Mouse (Mus musculus) hindbrain, embryonic 15.5 days (tissue): ENCODE data around the gene Hcls1. TPM values are rescaled to one million over a fixed set of nuclear protein-coding genes. Genes with fewer than 3 reads are reported as not detected.

Experiments used
- ATAC-seq: fragments of 200-750 bp; cut with Nextera tagmentation; 2 replicates; pipeline ENCODE4 v1.8.0; 2017; ENCODE audit warnings: low read depth, moderate number of reproducible peaks, moderate TSS enrichment; ENCODE audit not compliant: low FRiP score
- H3K27ac ChIP-seq: fragments of 300-500 bp; sonication (generic); replicated peaks from 2 replicates; pipeline ENCODE4 v1.5.1; 2015; ENCODE audit warnings: mild to moderate bottlenecking, inconsistent platforms
- H3K27me3 ChIP-seq: fragments of 300-500 bp; sonication (generic); 2 replicates; pipeline ENCODE4 v1.6.1; 2015; ENCODE audit warnings: control low read depth, inconsistent platforms
- H3K36me3 ChIP-seq: fragments of 300-500 bp; sonication (generic); 2 replicates; pipeline ENCODE4 v1.6.1; 2015; ENCODE audit warnings: control low read depth, inconsistent platforms
- H3K4me1 ChIP-seq: fragments of 300-500 bp; sonication (generic); replicated peaks from 2 replicates; pipeline ENCODE4 v1.6.1; 2015; ENCODE audit warnings: control low read depth, inconsistent platforms
- H3K4me2 ChIP-seq: fragments of 300-500 bp; sonication (generic); 2 replicates; pipeline ENCODE4 v1.6.1; 2015; ENCODE audit warnings: moderate library complexity, mild to moderate bottlenecking, inconsistent platforms
- H3K4me3 ChIP-seq: fragments of 300-500 bp; sonication (generic); 2 replicates; pipeline ENCODE4 v1.5.1; 2015; ENCODE audit warnings: mild to moderate bottlenecking, inconsistent platforms
- H3K9ac ChIP-seq: fragments of 300-500 bp; sonication (generic); 2 replicates; pipeline ENCODE4 v1.6.1; 2015; ENCODE audit warnings: inconsistent platforms
- H3K9me3 ChIP-seq: fragments of 300-500 bp; sonication (generic); 2 replicates; pipeline ENCODE4 v1.6.1; 2016; ENCODE audit warnings: control low read depth, inconsistent platforms
- WGBS: fragments of 180-500 bp; shearing (Covaris S2); methylation state at CpG from one replicate; pipeline ENCODE4 v1.1.7; 2015; 5-methylcytosine and 5-hydroxymethylcytosine counted together
- polyA plus RNA-seq: library from polyadenylated mRNA; unstranded; fragments of >200 nt; fragmentation: Nextera tagmentation; extraction: Ambion mirVana; gene quantifications from 2 replicates; pipeline ENCODE4 v1.2.1, GENCODE M21; 2015

Gene Hcls1
- polyA plus RNA-seq, 1 experiment from 2014 or later = 2.1 TPM

DNA sequence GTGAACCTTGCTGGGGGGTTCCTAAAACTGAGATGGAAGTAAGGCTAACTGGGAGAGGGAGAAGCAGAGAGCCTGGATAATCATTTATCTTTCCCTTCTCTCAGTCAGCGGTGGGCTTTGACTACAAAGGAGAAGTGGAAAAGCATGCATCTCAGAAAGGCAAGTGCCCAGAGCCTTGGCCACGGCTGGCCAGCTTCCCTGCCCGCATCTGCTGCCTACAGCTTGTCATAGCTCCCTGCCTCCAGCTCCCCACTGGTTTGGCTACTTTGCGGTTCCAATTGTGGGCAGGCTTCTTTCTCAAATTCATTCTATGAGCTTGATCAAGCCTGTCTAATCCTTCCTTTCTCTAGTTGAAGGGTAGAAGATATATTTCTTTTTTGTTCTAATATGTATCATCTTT, 16.2 kb downstream of the Hcls1 start:
- H3K9me3 ChIP-seq = no peaks in the 10 kb centered on the region
- H3K27ac ChIP-seq = no peak overlapping the region
- H3K4me1 ChIP-seq = no peaks in the 10 kb centered on the region
- H3K4me3 ChIP-seq = no peak overlapping the region
- no peaks in the 10 kb centered on the region for H3K36me3 ChIP-seq
- H3K4me2 ChIP-seq = no peak overlapping the region
- no peak overlapping the region for H3K9ac ChIP-seq
- whole genome bisulfite sequencing = 18% methylated on average over 4 of the region's 4 CpGs
- 0 out of 2 replicates have a peak, but pooled peaks have one; percentile 59 for ATAC-seq
- H3K27me3 ChIP-seq = no peaks in the 10 kb centered on the region

DNA sequence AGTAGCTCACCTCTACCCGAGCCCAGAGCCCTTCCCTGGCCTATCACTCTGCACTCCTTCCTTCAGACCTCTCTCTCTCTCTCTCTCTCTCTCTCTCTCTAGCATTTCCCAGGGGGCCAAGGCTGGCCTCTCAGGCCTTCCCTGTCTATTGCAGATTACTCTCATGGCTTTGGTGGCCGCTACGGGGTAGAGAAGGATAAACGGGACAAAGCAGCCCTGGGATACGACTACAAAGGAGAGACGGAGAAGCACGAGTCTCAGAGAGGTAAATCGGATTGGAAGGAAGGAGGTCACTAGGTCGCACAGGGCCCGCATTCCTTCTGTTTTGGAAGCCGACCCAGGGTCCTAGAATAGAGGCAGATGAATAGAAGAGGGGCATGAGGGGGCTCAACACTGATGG, 20.3 kb downstream of the Hcls1 start:
- no peak overlapping the region for H3K4me2 ChIP-seq
- no peak overlapping the region for H3K4me3 ChIP-seq
- no peak for ATAC-seq
- no peaks in the 10 kb centered on the region for H3K27me3 ChIP-seq
- H3K9ac ChIP-seq = no peak overlapping the region
- H3K36me3 ChIP-seq = no peaks in the 10 kb centered on the region
- no peaks in the 10 kb centered on the region for H3K4me1 ChIP-seq
- no peak overlapping the region for H3K27ac ChIP-seq
- 44% methylated on average over 11 of the region's 11 CpGs for WGBS
- H3K9me3 ChIP-seq = no peaks in the 10 kb centered on the region

DNA sequence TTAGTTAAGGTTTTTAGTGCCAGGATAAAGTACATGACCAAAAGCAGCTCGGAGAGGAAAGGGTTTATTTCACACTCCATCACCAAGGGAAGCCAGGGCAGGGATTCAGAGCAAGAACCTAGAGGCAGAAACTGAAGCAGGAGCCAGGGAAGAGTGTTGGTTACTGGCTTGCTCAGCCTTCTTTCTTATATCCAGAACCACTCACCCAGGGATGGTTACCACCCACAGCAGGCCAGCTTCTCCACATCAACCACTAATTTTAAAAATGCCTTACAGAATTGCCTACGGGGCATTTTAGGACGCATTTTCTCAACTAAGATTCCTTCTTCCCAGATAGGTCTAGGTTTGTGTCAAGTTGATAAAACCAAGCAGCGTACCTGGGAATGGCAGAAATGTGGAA, 28.6 kb downstream of the Hcls1 start:
- H3K4me3 ChIP-seq = no peak overlapping the region
- no peak overlapping the region for H3K4me2 ChIP-seq
- 90% methylated on average over 4 of the region's 4 CpGs for WGBS
- H3K9ac ChIP-seq = no peak overlapping the region
- no peaks in the 10 kb centered on the region for H3K4me1 ChIP-seq
- H3K27me3 ChIP-seq = no peaks in the 10 kb centered on the region
- H3K9me3 ChIP-seq = no peaks in the 10 kb centered on the region
- H3K27ac ChIP-seq = no peak overlapping the region
- no peak for ATAC-seq
- no peaks in the 10 kb centered on the region for H3K36me3 ChIP-seq

DNA sequence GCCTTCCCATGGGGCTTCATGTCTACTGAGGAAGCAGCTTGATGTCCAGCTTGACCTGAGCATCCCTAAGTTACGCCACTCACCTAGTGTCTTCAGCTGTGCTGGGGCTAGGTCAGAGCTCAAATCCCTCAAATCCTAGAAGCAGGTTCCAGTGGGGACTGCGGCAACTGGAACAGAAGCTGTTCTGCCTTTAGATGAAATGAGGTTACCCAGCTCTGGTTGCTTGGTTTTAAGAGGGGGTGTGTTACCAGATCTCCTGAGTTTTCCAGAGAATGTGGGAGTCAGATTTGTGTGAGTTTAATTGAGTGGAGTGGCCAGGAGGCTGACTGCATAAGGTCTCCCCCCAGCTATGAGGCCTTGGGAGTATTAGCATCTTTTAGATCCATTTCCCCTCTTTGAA, 44.3 kb downstream of the Hcls1 start:
- Histone ChIP-seq H3K9ac (no peak overlapping the region), H3K36me3 (no peaks in the 10 kb centered on the region), H3K27me3 (no peaks in the 10 kb centered on the region), H3K4me3 (no peak overlapping the region), H3K9me3 (no peaks in the 10 kb centered on the region), H3K4me1 (no peaks in the 10 kb centered on the region), H3K4me2 (no peak overlapping the region), H3K27ac (no peak overlapping the region)
- WGBS = 98% methylated on average over 2 of the region's 2 CpGs
- no peak for ATAC-seq

DNA sequence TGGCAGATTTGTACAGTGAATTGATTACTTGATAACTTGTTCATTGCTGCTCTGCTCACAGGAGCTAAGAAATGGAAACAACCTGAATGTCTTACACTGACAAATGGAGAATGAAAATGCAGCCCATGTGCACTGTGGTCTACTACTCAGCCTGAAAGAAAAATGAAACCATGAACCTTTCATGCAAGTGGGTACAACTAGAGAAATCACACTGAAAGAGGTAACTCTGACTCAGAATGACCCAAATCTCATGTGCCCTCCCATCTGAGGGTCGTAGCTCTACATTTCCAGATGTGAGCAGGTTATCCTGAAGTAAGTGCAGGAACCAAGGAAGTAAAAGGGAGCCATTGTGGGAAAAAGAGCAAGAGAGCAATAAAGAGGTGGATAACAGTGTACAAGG, 49.0 kb downstream of the Hcls1 start:
- Histone ChIP-seq H3K27ac (no peak overlapping the region), H3K36me3 (no peaks in the 10 kb centered on the region), H3K4me2 (no peak overlapping the region), H3K4me1 (no peaks in the 10 kb centered on the region), H3K9me3 (no peaks in the 10 kb centered on the region), H3K4me3 (no peak overlapping the region), H3K9ac (no peak overlapping the region), H3K27me3 (no peaks in the 10 kb centered on the region)
- WGBS = 83% methylated on average over 1 of the region's 1 CpGs
- no peak for ATAC-seq

DNA sequence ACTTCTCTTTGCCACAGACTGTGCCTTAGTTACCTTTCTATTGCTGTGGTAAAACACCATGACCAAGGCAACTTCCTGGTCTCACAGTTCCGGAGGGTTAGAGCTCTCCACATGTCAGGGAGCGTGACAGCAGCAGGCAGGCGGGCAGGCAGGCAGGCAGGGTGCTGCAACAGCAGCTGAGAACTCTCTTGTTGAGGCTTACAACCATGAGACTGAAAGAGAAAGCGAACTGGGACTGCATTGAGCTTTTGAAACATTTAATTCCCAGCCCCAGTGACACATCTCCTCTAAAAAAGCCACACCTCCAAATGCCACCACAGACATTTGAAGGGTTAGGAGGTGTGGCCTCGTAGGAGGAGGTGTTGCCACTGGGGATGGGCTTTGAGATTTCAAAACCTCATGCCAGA, 50.9 kb downstream of the Hcls1 start:
- ATAC-seq = no peak
- H3K4me2 ChIP-seq = no peak overlapping the region
- H3K4me1 ChIP-seq = no peaks in the 10 kb centered on the region
- H3K36me3 ChIP-seq = no peaks in the 10 kb centered on the region
- no peak overlapping the region for H3K27ac ChIP-seq
- 69% methylated on average over 5 of the region's 5 CpGs for WGBS
- H3K9ac ChIP-seq = no peak overlapping the region
- H3K4me3 ChIP-seq = no peak overlapping the region
- H3K27me3 ChIP-seq = no peaks in the 10 kb centered on the region
- no peaks in the 10 kb centered on the region for H3K9me3 ChIP-seq

DNA sequence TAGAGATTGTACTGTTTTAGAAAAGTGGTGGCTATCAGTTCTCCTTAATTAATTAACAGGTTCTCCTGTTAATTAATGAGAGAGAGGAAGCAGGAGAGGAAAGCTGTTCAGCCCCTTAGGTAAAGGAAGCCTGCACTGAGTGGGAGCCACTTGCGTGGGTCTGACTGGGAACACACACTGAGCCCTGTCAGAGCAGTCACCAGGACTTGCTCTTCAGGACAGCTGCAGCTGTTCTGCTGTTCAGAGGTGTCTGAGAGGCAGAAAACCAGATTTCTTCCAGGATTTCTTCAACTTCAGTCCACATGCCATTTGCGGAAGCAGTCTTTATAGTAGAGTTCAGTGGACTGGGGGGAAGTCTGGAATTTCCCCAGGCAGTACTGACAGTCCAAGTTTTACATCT, 52.6 kb downstream of the Hcls1 start:
- no peak for ATAC-seq
- Histone ChIP-seq H3K4me3 (no peak overlapping the region), H3K27ac (no peak overlapping the region), H3K27me3 (no peaks in the 10 kb centered on the region), H3K4me1 (no peaks in the 10 kb centered on the region), H3K4me2 (no peak overlapping the region), H3K9ac (no peak overlapping the region), H3K36me3 (no peaks in the 10 kb centered on the region), H3K9me3 (no peaks in the 10 kb centered on the region)
- WGBS = 76% methylated on average over 2 of the region's 2 CpGs

DNA sequence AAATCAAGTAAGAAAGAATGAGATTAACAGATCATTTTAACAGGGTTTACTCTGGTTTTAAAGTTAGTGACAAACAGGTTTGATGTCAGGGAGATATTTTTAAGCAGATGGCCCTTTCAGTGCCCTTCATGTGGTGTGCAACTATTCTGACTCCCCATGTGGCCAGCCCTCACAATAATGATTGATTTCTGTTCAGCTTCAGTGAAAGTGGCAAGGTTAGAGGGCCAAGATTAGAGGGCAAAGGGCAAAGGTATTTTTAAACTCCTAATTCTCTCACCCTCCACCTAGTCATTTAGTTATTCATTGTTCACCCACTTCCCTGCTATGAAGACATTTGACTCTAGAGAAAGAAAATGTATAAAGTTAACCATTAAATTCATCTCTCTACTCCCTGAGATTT, 53.3 kb downstream of the Hcls1 start:
- Histone ChIP-seq H3K4me1 (no peaks in the 10 kb centered on the region), H3K27ac (no peak overlapping the region), H3K27me3 (no peaks in the 10 kb centered on the region), H3K4me2 (no peak overlapping the region), H3K9me3 (no peaks in the 10 kb centered on the region), H3K9ac (no peak overlapping the region), H3K36me3 (no peaks in the 10 kb centered on the region), H3K4me3 (no peak overlapping the region)
- ATAC-seq = no peak

DNA sequence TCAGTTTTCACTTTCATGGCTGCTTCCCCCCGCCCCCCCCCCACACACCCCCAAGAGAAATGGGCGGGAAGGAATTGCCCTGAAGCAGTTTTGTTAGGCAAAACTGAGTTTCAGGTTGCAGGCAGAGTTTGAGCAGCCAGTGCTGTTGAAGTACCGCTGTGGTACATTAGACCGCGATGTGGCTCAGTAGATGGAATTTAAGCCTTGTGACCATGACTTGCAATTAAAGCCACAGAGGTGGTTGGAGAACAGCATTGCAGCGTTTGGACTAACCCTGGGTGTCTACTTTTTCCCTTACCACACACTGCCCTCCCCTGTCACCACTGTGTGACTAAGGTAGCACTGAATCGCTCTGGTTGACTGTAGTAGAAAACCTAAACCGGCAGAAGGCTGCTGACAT, 54.7 kb downstream of the Hcls1 start:
- no peak overlapping the region for H3K27ac ChIP-seq
- no peaks in the 10 kb centered on the region for H3K9me3 ChIP-seq
- H3K4me1 ChIP-seq = no peaks in the 10 kb centered on the region
- no peak for ATAC-seq
- H3K9ac ChIP-seq = no peak overlapping the region
- H3K36me3 ChIP-seq = no peaks in the 10 kb centered on the region
- no peak overlapping the region for H3K4me2 ChIP-seq
- H3K4me3 ChIP-seq = no peak overlapping the region
- H3K27me3 ChIP-seq = no peaks in the 10 kb centered on the region
- WGBS = 80% methylated on average over 8 of the region's 8 CpGs

DNA sequence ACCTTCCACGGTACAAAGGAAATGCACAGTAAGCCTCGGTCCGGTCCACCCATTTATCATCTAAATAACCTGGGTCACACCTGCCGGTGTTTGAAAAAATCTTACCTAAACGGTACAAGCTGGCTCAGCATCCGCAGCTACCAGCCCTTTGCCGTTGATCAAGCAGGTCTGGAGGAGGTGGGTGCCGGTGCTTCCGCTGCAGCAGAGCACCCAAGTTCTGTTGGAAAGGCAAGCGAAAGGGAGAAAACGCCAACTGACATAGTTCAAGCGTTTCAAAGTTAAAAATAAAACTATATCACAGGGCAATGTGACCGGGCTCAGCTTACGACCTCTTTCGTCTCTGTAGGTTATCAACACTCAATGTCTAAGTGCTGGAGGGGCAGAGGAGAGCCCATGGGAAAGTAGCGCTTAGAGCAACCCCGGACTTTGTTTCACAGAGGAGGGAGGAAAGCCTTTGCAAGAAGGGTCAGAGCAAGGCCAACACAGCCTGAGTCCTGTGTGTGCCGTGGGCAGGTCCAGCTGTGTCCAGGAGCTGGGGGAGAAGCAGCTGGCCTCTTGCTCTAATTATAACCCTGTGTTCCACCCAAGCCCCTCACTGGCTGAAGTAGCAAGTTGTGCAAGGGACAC, 55.3 kb downstream of the Hcls1 start, which contains the start of gene Fbxo40:
Gene Fbxo40 (minus strand): TSS at position 469 of the 627 bp plus-strand sequence.
- whole genome bisulfite sequencing = 85% methylated on average over 18 of the region's 18 CpGs
- H3K9me3 ChIP-seq = no peaks in the 10 kb centered on the region
- no peak for ATAC-seq

DNA sequence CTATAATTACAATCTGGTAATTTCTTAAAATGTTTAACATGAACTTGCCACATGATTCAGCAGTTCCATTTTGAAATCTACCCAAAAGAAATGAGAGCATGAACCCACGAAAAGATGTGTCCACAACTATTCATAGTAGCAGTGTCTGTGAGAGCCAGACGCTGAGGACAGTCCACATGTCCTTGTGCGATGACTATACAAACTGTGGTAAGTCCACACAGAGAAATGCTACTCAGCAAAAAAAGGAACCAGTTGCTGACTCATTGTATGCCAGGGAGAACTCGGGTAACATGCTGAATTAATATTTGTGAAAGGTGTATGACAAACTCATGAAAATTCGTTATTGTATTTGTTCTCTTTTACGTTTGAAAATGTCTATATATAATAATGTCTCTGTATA, 62.9 kb downstream of the Hcls1 start:
- H3K4me1 ChIP-seq = no peaks in the 10 kb centered on the region
- no peak overlapping the region for H3K27ac ChIP-seq
- no peak overlapping the region for H3K4me3 ChIP-seq
- H3K4me2 ChIP-seq = no peak overlapping the region
- no peak for ATAC-seq
- H3K27me3 ChIP-seq = no peaks in the 10 kb centered on the region
- no peaks in the 10 kb centered on the region for H3K9me3 ChIP-seq
- no peaks in the 10 kb centered on the region for H3K36me3 ChIP-seq
- 87% methylated on average over 6 of the region's 6 CpGs for WGBS
- H3K9ac ChIP-seq = no peak overlapping the region

More for the DNA sequence above, 55.3 kb downstream of the Hcls1 start, which contains the start of gene Fbxo40:
- H3K4me1 ChIP-seq = no peaks in the 10 kb centered on the region
- no peak within 1 kb of the TSS for H3K27ac ChIP-seq
- no peak within 1 kb of the TSS for H3K9ac ChIP-seq
- no peak within 1 kb of the TSS for H3K4me2 ChIP-seq
- no peak within 1 kb of the TSS for H3K4me3 ChIP-seq
- no peaks in the 10 kb centered on the region for H3K36me3 ChIP-seq
- H3K27me3 ChIP-seq = no peaks in the 10 kb centered on the region

DNA sequence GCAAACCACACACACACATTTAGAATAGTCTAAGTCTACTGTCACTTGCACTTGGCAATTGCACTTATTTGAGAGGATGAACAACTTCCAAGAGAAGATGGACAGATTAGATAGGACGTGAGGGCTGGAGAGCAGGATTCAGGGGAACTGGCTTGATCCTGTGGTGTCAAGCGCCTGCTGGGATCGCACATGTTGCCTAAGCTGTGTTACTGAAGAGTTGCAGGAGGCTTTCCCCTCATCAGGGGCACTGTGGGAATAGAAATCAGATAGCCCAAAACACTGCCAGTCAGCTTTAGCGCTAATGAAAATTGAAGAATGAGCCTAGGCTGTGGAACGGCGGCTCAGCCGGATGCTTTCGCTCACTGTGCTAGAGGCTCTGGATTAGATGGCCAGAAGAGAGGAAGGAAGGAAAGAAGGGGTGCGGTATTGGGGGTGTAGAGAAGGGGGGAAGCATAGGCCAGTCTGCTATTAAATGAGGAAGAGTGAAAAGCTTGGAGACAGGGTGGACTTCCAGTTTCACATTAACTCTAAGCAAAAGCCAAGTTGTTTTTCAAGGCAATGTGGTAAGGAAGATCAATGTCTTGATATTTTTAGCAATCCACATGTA, 64.7 kb downstream of the Hcls1 start:
- WGBS = 88% methylated on average over 9 of the region's 9 CpGs
- no peaks in the 10 kb centered on the region for H3K27me3 ChIP-seq
- H3K9me3 ChIP-seq = no peaks in the 10 kb centered on the region
- ATAC-seq = no peak
- H3K4me3 ChIP-seq = no peak overlapping the region
- no peaks in the 10 kb centered on the region for H3K36me3 ChIP-seq
- H3K4me1 ChIP-seq = no peaks in the 10 kb centered on the region
- H3K4me2 ChIP-seq = no peak overlapping the region
- H3K9ac ChIP-seq = no peak overlapping the region
- no peak overlapping the region for H3K27ac ChIP-seq

DNA sequence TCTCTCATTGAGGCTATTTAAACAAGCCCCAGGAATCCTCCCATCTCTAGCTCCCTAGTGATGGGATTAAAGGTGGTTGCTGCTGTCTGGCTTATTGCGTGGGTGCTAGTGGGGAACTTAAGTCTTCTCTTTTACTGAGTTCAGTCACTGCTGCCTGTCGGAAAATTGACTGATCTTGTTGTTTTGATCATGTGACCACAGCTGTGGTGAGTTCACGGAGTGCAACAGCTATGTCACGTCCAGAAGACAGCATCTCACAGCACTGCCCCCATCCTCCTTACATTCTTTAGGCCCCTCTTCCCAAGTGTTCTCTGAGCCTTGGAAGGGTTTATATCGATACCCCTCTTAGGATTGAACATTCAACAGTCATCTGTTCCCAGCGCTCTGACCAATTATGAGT, 74.5 kb downstream of the Hcls1 start:
- no peaks in the 10 kb centered on the region for H3K36me3 ChIP-seq
- H3K27ac ChIP-seq = no peak overlapping the region
- no peak overlapping the region for H3K9ac ChIP-seq
- H3K4me1 ChIP-seq = peaks cover 17% of the 10 kb centered on the region
- H3K4me3 ChIP-seq = no peak overlapping the region
- H3K4me2 ChIP-seq = no peak overlapping the region
- no peak for ATAC-seq
- no peaks in the 10 kb centered on the region for H3K27me3 ChIP-seq
- no peaks in the 10 kb centered on the region for H3K9me3 ChIP-seq
- 74% methylated on average over 6 of the region's 6 CpGs for WGBS
